8 mouse cellular contexts compared by ENCODE assay signal in the genomic region with DNA sequence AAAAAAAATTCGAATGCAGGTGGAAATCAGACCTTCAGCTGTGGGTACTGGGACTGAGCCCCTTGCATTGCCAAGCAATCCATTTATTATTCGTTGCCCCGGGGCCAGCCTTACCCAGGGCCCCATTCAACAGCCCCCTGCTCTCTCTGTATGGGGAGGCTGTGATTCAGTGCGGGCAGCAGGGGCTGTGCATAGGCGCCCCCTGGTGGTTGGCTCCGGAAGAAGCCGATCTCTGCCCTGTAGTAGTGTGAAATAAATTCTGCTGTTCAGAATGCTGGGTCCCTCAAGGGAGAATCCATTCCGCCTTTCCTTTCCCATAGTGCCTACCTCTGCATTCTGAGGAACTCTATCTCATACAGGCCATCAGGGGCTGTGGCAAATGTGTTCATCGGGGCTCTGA. TPM values are rescaled to one million over a fixed set of nuclear protein-coding genes. Genes with fewer than 3 reads are reported as not detected.
DNase-seq lines count a peak whose midpoint lies in the region; ATAC-seq and TF ChIP-seq lines count a peak whose summit lies in the region.
"Had no signal": no experiment of that assay in that cellular context is flagged by ENCODE, and none has a peak within 500 bp of the region (broad histone marks: within the 10 kb centered on the region; RNA-seq: fewer than 3 reads in every experiment).

No protein-coding gene starts in this region.

- no peaks in the 10 kb centered on the region for H3K4me1 ChIP-seq in forebrain, postnatal 0 days (ENCODE audit: insufficient read depth)
- no peaks in the 10 kb centered on the region for H3K4me1 ChIP-seq in hindbrain, postnatal 0 days (ENCODE audit: insufficient read depth, low read length)

- no peaks in the 10 kb centered on the region for H3K36me3 ChIP-seq in forebrain, postnatal 0 days (ENCODE audit: insufficient read depth)
- no peaks in the 10 kb centered on the region for H3K36me3 ChIP-seq in hindbrain, postnatal 0 days (ENCODE audit: insufficient read depth, low read length)

- DNase-seq in T-cell, adult 2 months (ENCODE audit: low spot score): peak; percentile 86
- DNase-seq in cerebellum, adult 11-12 months: peak; percentile 35
- DNase-seq in forebrain, postnatal 0 days: peak; percentile 51
- DNase-seq in hindbrain, postnatal 0 days (ENCODE audit: low spot score): peak; percentile 63
- peak; percentile 78 to 80 for DNase-seq in layer of hippocampus, postnatal 36 days
- peak; percentile 50 for DNase-seq in spleen, adult 12 weeks (ENCODE audit: low spot score)

- WGBS in forebrain, postnatal 0 days: 11% methylated on average over 9 of the region's 9 CpGs
- 16% methylated on average over 9 of the region's 9 CpGs for WGBS in hindbrain, postnatal 0 days

- H3K27ac ChIP-seq in forebrain, postnatal 0 days (ENCODE audit: low read depth, low read length): no peak overlapping the region
- no peak overlapping the region for H3K27ac ChIP-seq in hindbrain, postnatal 0 days
- H3K27ac ChIP-seq: macrophage had no signal

- peak; percentile 83 for TF ChIP-seq CTCF in forebrain, postnatal 0 days (IDR thresholded peaks at IDR 0.05; ENCODE audit: low read depth)
- TF ChIP-seq CTCF in hindbrain, postnatal 0 days (IDR thresholded peaks at IDR 0.05; ENCODE audit: low read depth): peak; percentile 85

- H3K9me3 ChIP-seq in forebrain, postnatal 0 days (ENCODE audit: low read length): no peaks in the 10 kb centered on the region
- H3K9me3 ChIP-seq in hindbrain, postnatal 0 days (ENCODE audit: low read length): no peaks in the 10 kb centered on the region

- no peaks in the 10 kb centered on the region for H3K27me3 ChIP-seq in forebrain, postnatal 0 days (ENCODE audit: insufficient read depth, low read length)
- no peaks in the 10 kb centered on the region for H3K27me3 ChIP-seq in hindbrain, postnatal 0 days (ENCODE audit: insufficient read depth, low read length)

- H3K4me3 ChIP-seq in forebrain, postnatal 0 days (ENCODE audit: low read depth, low read length): no peak overlapping the region
- H3K4me3 ChIP-seq in hindbrain, postnatal 0 days (ENCODE audit: low read length): no peak overlapping the region

- ATAC-seq in forebrain, postnatal 0 days: peak; percentile 74
- ATAC-seq in hindbrain, postnatal 0 days: 0 out of 2 replicates have a peak, but pooled peaks have one; percentile 59
- peak; percentile 81 for ATAC-seq in megakaryocyte, adult 5-6 weeks (ENCODE audit: poor library complexity, severe bottlenecking)

- H3K9ac ChIP-seq in forebrain, postnatal 0 days: no peak overlapping the region
- no peak overlapping the region for H3K9ac ChIP-seq in hindbrain, postnatal 0 days (replicated peaks; ENCODE audit: low read length)

- H3K4me2 ChIP-seq in forebrain, postnatal 0 days (ENCODE audit: low read depth): no peak overlapping the region
- no peak overlapping the region for H3K4me2 ChIP-seq in hindbrain, postnatal 0 days (ENCODE audit: low read depth, low read length)

RNA-seq across cellular contexts. Expression of gene Tcf7, which starts 14.5 kb away (rescaled TPM):
- total RNA-seq in forebrain, postnatal 0 days (2014; rRNA removed): 1.6 and 2.3 TPM in 2 replicates
- polyA plus RNA-seq in forebrain, postnatal 0 days (2015; fragmentation: Nextera tagmentation; extraction: Ambion mirVana): 4.4 and 4.6 TPM in 2 replicates
- total RNA-seq in hindbrain, postnatal 0 days (2014; rRNA removed): 2.2 and 3.3 TPM in 2 replicates
- polyA plus RNA-seq in hindbrain, postnatal 0 days (2015; fragmentation: Nextera tagmentation; extraction: Ambion mirVana): 3.3 and 4.3 TPM in 2 replicates
- total RNA-seq in layer of hippocampus, postnatal 36 days (2021): 1 to 10 TPM; 2.6 to 2.9 TPM
- 6.9 and 9.4 TPM in 2 replicates for total RNA-seq in megakaryocyte, adult 5-6 weeks (2015)
- 1.2 and 1.8 TPM in 2 replicates for total RNA-seq in megakaryocyte, adult 5-6 weeks (2017)

Comparison
In these comparisons a context has a peak if more than half of its experiments do, and no peak if none do; other contexts are left out.
1. DNase-seq: peak in every context shown above with its lines; median percentile 86 in T-cell, adult 2 months; 79 in layer of hippocampus, postnatal 36 days; 63 in hindbrain, postnatal 0 days; 51 in forebrain, postnatal 0 days; 50 in spleen, adult 12 weeks; 35 in cerebellum, adult 11-12 months.